Mouse (Mus musculus) midbrain, embryonic 10.5 days (tissue): ENCODE data around the gene Gm10160. TPM values are rescaled to one million over a fixed set of nuclear protein-coding genes. Genes with fewer than 3 reads are reported as not detected.

Experiments
- DNase-seq: peaks from one replicate; pipeline ENCODE4 v3.0.0-alpha.2; 2017; ENCODE audit warnings: low spot score
- H3K27ac ChIP-seq: fragments of 300-500 bp; sonication (generic); replicated peaks from 2 replicates; pipeline ENCODE4 v1.5.1; 2016; ENCODE audit warnings: mild to moderate bottlenecking
- H3K27me3 ChIP-seq: fragments of 300-500 bp; sonication (generic); 2 replicates; pipeline ENCODE4 v1.6.1; 2016; ENCODE audit warnings: low read depth, mild to moderate bottlenecking; ENCODE audit not compliant: poor library complexity, severe bottlenecking
- H3K36me3 ChIP-seq: fragments of 300-500 bp; sonication (generic); 2 replicates; pipeline ENCODE4 v1.6.1; 2016; ENCODE audit warnings: mild to moderate bottlenecking, moderate library complexity
- H3K4me1 ChIP-seq: fragments of 300-500 bp; sonication (generic); 2 replicates; pipeline ENCODE4 v1.6.1; 2016
- H3K4me3 ChIP-seq: fragments of 300-500 bp; sonication (generic); 2 replicates; pipeline ENCODE4 v1.5.1; 2016; ENCODE audit warnings: mild to moderate bottlenecking, moderate library complexity
- H3K9me3 ChIP-seq: fragments of 300-500 bp; sonication (generic); replicated peaks from 2 replicates; pipeline ENCODE4 v1.6.1; 2016; ENCODE audit warnings: mild to moderate bottlenecking
- WGBS: fragments of 180-500 bp; shearing (Covaris S2); methylation state at CpG from one replicate; pipeline ENCODE4 v1.1.7; 2016; 5-methylcytosine and 5-hydroxymethylcytosine counted together
- polyA plus RNA-seq: library from polyadenylated mRNA; unstranded; fragments of >200 nt; fragmentation: Nextera tagmentation; extraction: Ambion mirVana; gene quantifications from 2 replicates; pipeline ENCODE4 v1.2.1, GENCODE M21; 2016

The Gm10160 gene
- polyA plus RNA-seq, 1 experiment from 2014 or later: not detected

DNA sequence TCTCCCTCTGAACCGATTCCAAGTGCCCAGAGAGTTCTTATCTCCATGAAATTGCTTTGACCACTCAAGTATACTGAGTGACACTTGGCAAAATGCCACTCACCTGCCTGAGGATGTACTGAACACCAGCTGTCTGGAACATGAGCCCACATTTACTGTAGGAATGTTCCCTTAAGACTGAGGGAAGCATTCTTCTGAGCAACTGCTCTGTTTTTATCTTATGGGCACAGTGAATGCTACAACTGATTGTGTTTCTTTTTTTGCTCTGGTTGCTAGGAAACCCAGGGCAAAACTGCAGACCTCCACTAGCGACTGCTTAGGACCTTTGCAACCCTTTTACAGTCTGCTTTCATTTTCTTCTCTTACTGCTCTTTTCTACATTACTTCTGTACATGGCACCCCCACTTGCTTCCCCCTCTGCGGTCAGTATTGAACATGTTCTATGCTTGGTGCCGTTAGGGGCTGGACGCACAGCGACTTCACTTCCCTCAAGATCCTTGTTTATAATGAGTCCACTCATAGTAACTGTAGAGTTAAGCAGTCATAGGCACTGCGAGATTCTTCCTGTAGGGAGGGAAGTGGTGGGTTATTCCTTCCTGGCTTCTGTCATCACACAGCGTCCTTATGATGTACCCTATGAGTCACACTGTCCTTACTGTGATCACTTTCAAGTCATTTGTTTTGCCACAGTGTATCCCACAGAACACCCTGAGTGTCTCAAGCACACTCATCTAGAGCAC, 856 bp downstream of the Gm10160 start:
- Histone ChIP-seq H3K27me3 (peaks cover 40% of the 10 kb centered on the region), H3K4me1 (peaks cover 26% of the 10 kb centered on the region), H3K4me3 (no peak overlapping the region), H3K27ac (no peak overlapping the region), H3K9me3 (no peaks in the 10 kb centered on the region), H3K36me3 (no peaks in the 10 kb centered on the region)
- WGBS: 85% methylated on average over 8 of the region's 8 CpGs
- DNase-seq: no peak

DNA sequence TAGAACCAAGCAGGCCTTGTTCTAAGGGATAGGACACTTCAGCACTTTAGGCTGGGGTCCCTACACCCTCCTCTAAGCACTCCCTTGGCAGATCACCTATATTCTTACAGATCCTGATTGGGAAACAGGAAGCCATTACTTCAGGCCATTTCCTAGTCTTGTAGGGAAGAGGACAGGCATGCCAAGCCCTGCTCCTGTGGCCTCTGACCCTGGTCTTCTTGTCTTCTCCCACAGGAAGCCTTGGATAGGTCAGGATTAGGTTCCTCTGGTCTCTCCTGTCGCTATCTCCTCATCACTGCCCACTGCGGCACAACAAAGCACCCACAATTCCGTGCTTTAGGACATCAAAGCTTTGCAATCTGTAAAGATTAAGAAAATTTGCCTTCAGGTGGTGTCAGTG, 3.9 kb downstream of the Gm10160 start:
- no peak for DNase-seq
- Histone ChIP-seq H3K4me3 (no peak overlapping the region), H3K27me3 (peaks cover 10% of the 10 kb centered on the region), H3K27ac (no peak overlapping the region), H3K4me1 (peaks cover 12% of the 10 kb centered on the region), H3K36me3 (no peaks in the 10 kb centered on the region), H3K9me3 (no peaks in the 10 kb centered on the region)
- WGBS: 81% methylated on average over 3 of the region's 3 CpGs

DNA sequence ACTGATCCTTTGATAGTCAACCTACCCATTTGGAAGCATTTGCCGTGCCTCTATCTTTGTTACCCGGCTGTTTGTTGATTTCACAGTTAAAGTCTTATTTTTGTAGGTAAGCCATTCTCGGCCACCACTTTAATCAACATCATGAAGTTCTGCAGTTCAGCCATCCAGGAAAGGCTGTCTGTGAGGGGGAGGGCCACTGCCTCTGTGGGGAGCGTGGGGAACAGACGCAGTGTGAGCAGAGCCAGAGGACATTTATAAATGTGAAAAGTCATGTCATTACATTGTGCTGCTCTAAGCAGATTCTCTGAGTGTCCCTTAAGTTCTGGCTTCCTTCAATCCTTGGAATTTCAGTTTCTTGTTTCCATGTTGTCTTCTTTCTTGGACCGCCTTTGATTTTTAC, 5.4 kb downstream of the Gm10160 start:
- Histone ChIP-seq H3K4me1 (peaks cover 12% of the 10 kb centered on the region), H3K27ac (no peak overlapping the region), H3K36me3 (no peaks in the 10 kb centered on the region), H3K4me3 (no peak overlapping the region), H3K27me3 (no peaks in the 10 kb centered on the region), H3K9me3 (no peaks in the 10 kb centered on the region)
- WGBS: 91% methylated on average over 6 of the region's 6 CpGs
- no peak for DNase-seq

DNA sequence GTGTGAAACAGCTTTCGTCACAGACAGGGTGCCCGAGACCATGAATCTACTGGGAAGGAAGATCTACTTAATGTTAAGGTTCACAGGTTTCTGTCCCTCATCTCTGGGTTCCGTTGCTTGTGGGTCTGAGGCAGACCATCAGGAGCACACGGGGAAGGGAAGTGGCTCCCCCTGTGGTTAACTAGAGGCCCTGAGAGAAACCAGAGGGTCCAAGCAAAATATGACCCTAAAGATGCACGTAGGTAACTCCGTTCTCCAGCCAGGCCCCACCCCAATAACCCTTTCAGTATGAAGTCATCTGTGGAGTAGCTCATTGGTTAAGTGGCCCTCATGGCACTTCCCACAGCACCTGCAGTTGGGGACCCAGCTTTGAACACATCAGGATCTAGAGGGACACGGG, 6.0 kb downstream of the Gm10160 start:
- 85% methylated on average over 7 of the region's 7 CpGs for WGBS

DNA sequence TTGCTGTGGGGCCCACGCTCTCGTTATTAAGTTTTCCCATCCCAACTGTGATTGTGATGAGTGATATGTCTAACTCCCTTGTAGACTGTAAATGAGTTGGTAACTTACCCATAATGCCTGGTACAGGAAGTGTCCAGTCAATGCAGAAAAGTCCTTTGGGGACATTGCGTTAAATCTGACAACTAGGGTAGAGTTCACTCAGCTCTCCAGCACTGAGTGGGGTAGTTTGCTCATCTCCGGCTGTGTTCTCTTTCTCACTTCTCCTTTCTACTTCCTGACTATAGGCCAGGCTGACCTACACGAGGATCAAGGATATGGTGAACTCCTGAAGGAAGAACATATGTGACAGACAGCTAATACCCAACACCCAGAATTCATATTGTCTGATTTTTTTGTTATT, 6.4 kb downstream of the Gm10160 start:
- no peaks in the 10 kb centered on the region for H3K9me3 ChIP-seq
- H3K27me3 ChIP-seq: no peaks in the 10 kb centered on the region
- 90% methylated on average over 5 of the region's 5 CpGs for WGBS
- H3K27ac ChIP-seq: no peak overlapping the region
- H3K4me1 ChIP-seq: peaks cover 5% of the 10 kb centered on the region; the same call in 1 of the 2 replicates
- no peaks in the 10 kb centered on the region for H3K36me3 ChIP-seq
- no peak for DNase-seq
- H3K4me3 ChIP-seq: no peak overlapping the region

More for the DNA sequence above, 6.0 kb downstream of the Gm10160 start:
- Histone ChIP-seq H3K27ac (no peak overlapping the region), H3K27me3 (no peaks in the 10 kb centered on the region), H3K4me3 (no peak overlapping the region), H3K36me3 (no peaks in the 10 kb centered on the region), H3K4me1 (peaks cover 9% of the 10 kb centered on the region), H3K9me3 (no peaks in the 10 kb centered on the region)
- DNase-seq: no peak

DNA sequence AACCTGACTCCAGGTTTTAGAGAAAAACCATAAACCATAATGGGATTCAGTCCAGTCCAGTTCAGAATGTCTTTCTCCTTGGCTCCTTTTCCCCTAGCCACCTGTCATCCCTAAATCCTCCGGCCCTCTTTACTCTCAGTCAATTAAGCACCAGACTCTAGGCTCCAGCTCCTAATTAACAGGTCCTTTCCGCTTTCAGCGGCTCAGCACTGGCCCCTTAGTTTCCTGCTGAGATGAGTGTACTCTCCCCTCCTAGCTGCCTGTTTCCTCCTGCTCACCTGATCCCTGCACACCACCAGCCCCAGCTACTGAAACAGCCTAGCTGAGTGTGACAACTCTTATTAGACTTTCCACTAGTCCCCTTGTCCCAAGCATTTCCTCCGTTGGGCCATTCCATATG, 7.8 kb downstream of the Gm10160 start:
- Histone ChIP-seq H3K4me1 (peaks cover 5% of the 10 kb centered on the region; the same call in 1 of the 2 replicates), H3K27me3 (no peaks in the 10 kb centered on the region), H3K4me3 (no peak overlapping the region), H3K9me3 (no peaks in the 10 kb centered on the region), H3K27ac (no peak overlapping the region), H3K36me3 (no peaks in the 10 kb centered on the region)
- DNase-seq: no peak
- WGBS: 33% methylated on average over 4 of the region's 4 CpGs

DNA sequence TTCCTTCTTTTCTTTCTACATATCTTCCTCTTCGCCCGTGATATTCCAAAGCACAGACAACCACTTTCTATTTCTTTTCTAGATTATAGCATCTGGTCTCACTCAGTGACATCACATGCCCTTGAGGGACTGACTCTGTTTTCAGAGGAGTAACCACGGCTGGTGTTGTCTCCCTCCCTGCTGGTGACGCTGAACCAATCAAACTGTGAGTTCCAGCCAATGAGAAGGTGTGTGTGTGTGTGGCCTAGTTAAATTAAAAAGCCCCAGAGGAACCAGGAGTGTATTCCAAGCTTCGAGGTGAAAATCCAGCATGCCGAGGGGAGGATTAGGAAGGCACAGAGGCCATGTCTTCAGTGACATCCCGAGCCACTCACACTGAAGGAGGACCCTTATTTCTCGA, 8.6 kb downstream of the Gm10160 start:
- Histone ChIP-seq H3K9me3 (no peaks in the 10 kb centered on the region), H3K4me3 (no peak overlapping the region), H3K4me1 (peaks cover 5% of the 10 kb centered on the region; the same call in 1 of the 2 replicates), H3K36me3 (no peaks in the 10 kb centered on the region), H3K27me3 (no peaks in the 10 kb centered on the region), H3K27ac (no peak overlapping the region)
- DNase-seq: no peak
- WGBS: 50% methylated on average over 8 of the region's 8 CpGs

DNA sequence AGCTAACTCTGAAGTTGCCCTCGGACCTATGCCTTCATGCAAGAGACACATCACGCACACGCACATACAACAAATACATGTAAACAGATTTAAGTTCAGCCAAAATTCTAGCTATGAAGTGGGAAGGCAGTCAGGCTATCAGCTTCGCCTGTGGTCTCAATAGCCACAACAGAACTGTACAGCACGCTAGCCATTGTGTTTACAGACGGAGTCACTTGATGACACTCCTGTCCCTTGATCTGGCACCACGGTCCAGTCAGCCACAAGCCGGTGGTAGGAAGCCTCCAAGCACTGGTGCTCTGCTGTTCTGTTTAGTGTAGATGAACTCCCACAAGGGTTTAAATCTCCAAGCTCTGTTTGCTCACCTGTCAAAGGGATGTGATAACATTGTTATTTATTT, 9.6 kb downstream of the Gm10160 start:
- Histone ChIP-seq H3K4me1 (peaks cover 5% of the 10 kb centered on the region; the same call in 1 of the 2 replicates), H3K36me3 (no peaks in the 10 kb centered on the region), H3K27ac (no peak overlapping the region), H3K27me3 (no peaks in the 10 kb centered on the region), H3K4me3 (no peak overlapping the region), H3K9me3 (no peaks in the 10 kb centered on the region)
- no peak for DNase-seq
- 86% methylated on average over 8 of the region's 8 CpGs for WGBS

DNA sequence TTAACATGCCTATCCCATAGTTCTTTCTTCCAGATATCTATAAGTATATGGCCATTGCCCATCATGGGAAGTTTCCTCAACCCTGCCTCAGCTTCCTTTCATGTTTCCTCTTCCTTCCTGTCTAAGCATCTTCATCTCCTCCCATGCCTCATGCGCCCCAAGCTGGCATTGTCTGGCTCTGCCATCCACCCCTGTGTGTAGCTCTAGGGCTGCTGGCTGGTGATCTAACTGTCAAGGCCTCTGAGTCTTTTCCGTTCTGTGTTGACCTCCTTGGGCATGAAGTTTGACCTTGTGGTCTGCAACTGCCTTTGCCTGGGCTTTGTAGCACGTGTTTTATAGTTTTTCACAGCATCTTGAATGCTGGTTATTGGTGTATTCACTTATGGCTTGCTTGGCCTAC, 10.3 kb downstream of the Gm10160 start:
- no peak for DNase-seq
- WGBS: 89% methylated on average over 3 of the region's 3 CpGs
- no peaks in the 10 kb centered on the region for H3K9me3 ChIP-seq
- no peak overlapping the region for H3K27ac ChIP-seq
- H3K4me3 ChIP-seq: no peak overlapping the region
- H3K4me1 ChIP-seq: peaks cover 5% of the 10 kb centered on the region; the same call in 1 of the 2 replicates
- no peaks in the 10 kb centered on the region for H3K36me3 ChIP-seq
- no peaks in the 10 kb centered on the region for H3K27me3 ChIP-seq

DNA sequence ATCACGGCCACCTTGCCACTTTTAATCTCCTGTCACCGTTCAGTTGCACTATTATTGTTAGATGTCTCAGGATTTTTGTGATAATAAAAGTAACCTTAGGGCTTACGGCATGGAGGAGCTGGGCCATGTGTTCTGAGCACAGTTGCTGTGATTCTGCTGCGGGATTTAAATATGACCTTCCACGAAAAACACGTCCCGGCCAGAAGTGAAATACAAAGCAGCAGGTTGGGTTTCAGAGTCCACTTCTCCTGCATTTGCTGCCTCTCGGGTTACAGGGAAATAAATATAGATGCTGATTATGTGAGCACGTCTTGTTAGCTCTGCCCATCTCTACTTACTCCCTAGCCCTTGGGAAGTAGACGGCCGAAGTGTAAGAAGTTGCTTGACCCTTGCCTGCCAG, 10.8 kb downstream of the Gm10160 start:
- H3K4me3 ChIP-seq: no peak overlapping the region
- H3K9me3 ChIP-seq: no peaks in the 10 kb centered on the region
- DNase-seq: no peak
- peaks cover 5% of the 10 kb centered on the region; the same call in 1 of the 2 replicates for H3K4me1 ChIP-seq
- no peaks in the 10 kb centered on the region for H3K36me3 ChIP-seq
- H3K27ac ChIP-seq: no peak overlapping the region
- 94% methylated on average over 11 of the region's 11 CpGs for WGBS
- H3K27me3 ChIP-seq: no peaks in the 10 kb centered on the region

DNA sequence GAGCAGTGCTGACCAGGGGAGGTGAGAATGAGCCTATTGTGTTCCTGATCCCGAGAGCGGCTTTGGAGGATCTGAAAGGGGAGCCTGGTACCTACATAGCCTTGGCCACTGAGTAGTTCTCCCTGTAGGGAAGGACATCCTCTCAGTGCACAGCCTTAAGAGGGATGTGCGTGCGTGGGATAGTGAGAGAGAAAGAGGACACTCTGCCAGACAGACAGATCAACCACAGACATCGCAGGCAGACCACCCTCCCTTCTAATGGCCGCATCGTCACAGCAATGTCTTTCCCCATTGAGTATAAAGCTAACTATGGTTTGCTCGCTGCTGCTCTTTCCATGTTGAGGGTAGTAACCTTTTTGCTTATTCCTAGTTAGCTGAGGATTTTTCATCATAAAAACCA, 11.7 kb downstream of the Gm10160 start:
- Histone ChIP-seq H3K36me3 (no peaks in the 10 kb centered on the region), H3K27me3 (no peaks in the 10 kb centered on the region), H3K4me1 (peaks cover 5% of the 10 kb centered on the region; the same call in 1 of the 2 replicates), H3K4me3 (no peak overlapping the region), H3K27ac (no peak overlapping the region), H3K9me3 (no peaks in the 10 kb centered on the region)
- DNase-seq: no peak
- WGBS: 70% methylated on average over 8 of the region's 8 CpGs

DNA sequence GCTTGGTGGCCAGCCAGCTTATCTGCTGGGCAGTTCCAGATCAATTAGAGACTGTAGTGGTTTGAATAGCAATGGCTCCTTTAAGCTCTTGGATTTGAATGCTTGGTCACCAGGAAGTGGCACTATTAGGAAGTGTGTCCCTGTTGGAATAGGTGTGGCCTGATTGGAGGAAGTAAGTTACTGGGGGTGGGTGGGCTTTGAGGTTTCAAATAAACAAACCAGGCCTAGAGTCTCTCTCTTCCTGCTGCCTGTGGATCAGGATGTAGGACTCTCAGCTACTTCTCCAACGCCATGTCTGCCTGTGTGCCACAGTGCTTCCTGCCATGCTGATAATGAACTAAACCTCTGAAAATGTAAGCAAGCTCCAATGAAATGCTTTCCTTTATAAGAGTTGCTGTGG, 12.6 kb downstream of the Gm10160 start:
- 71% methylated on average over 1 of the region's 1 CpGs for WGBS
- no peak overlapping the region for H3K4me3 ChIP-seq
- no peak overlapping the region for H3K27ac ChIP-seq
- no peaks in the 10 kb centered on the region for H3K27me3 ChIP-seq
- peaks cover 5% of the 10 kb centered on the region; the same call in 1 of the 2 replicates for H3K4me1 ChIP-seq
- H3K9me3 ChIP-seq: no peaks in the 10 kb centered on the region
- no peaks in the 10 kb centered on the region for H3K36me3 ChIP-seq
- no peak for DNase-seq

DNA sequence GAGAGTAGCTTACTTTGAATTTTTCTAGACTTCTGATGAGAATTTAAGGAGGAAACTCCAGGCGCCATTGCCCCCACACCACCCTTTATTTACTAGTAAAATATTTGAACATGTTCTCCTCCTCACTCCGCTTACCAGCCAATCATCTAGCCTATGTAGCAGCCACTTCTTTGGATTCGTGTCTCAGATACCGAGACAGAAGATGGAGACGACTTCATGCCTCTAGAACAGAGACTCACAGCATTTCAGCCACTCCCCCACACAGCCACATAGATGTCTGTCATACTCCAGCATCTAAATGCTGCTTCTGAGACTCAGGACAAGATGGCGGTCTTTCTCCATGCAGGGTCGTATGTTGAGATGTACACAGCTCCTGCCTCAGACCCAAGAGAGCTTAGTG, 13.5 kb downstream of the Gm10160 start:
- DNase-seq: no peak
- peaks cover 3% of the 10 kb centered on the region; the same call in 1 of the 2 replicates for H3K4me1 ChIP-seq
- WGBS: 89% methylated on average over 7 of the region's 7 CpGs

More for the DNA sequence above, 13.5 kb downstream of the Gm10160 start:
- Histone ChIP-seq H3K36me3 (no peaks in the 10 kb centered on the region), H3K9me3 (no peaks in the 10 kb centered on the region), H3K4me3 (no peak overlapping the region), H3K27me3 (no peaks in the 10 kb centered on the region), H3K27ac (no peak overlapping the region)
